Mouse (Mus musculus) C2C12 (cell line): ENCODE measurements around the gene Ttc32. TPM values are rescaled to one million over a fixed set of nuclear protein-coding genes. Genes with fewer than 3 reads are reported as not detected.
"Not testable (repeated sequence)": the region's sequence is repeated elsewhere in the genome, so short reads cannot be mapped to it uniquely, and the experiment has no call there.

Source experiments
- H3K27me3 ChIP-seq: one replicate; pipeline ENCODE4 v1.6.1; 2011; ENCODE audit not compliant: control insufficient read depth, insufficient read depth, insufficient read length
- H3K36me3 ChIP-seq: one replicate; pipeline ENCODE4 v1.6.1; 2011; ENCODE audit not compliant: control insufficient read depth, insufficient read depth
- H3K4me3 ChIP-seq: one replicate; pipeline ENCODE4 v1.5.1; 2011; ENCODE audit warnings: mild to moderate bottlenecking, control low read depth; ENCODE audit not compliant: poor library complexity, insufficient read depth, severe bottlenecking
- H3K79me2 ChIP-seq: one replicate; pipeline ENCODE4 v1.6.1; 2011; ENCODE audit not compliant: control insufficient read depth, insufficient read depth
- H3K79me3 ChIP-seq: one replicate; pipeline ENCODE4 v1.6.1; 2011; ENCODE audit warnings: low read depth, control low read depth
- H3ac ChIP-seq: one replicate; pipeline ENCODE3; 2011; ENCODE audit warnings: low read depth; ENCODE audit not compliant: control insufficient read depth, insufficient read length
- CEBPB ChIP-seq: IDR thresholded peaks from one replicate; pipeline ENCODE4 v1.6.1; 2011; ENCODE audit warnings: low read depth, mild to moderate bottlenecking, control low read depth, moderate library complexity
- CTCF ChIP-seq: IDR thresholded peaks from one replicate; pipeline ENCODE4 v1.5.1; 2011; ENCODE audit not compliant: control insufficient read depth, insufficient read depth, insufficient read length
- FOSL1 ChIP-seq: IDR thresholded peaks from one replicate; pipeline ENCODE4 v1.8.0; 2011; ENCODE audit warnings: mild to moderate bottlenecking, low read length; ENCODE audit not compliant: poor library complexity, insufficient read depth, severe bottlenecking
- MAX ChIP-seq: IDR thresholded peaks from one replicate; pipeline ENCODE4 v1.6.1; 2011; ENCODE audit warnings: mild to moderate bottlenecking, control low read depth
- MYOD1 ChIP-seq: IDR thresholded peaks from one replicate; pipeline ENCODE4 v1.6.1; 2011; ENCODE audit warnings: low read depth; ENCODE audit not compliant: control insufficient read depth, insufficient read length
- MYOG ChIP-seq: IDR thresholded peaks from one replicate; pipeline ENCODE4 v1.6.1; 2011; ENCODE audit not compliant: control insufficient read depth, insufficient read length; ENCODE audit errors: extremely low read depth
- USF1 ChIP-seq: IDR thresholded peaks from one replicate; pipeline ENCODE4 v1.6.1; 2011; ENCODE audit warnings: low read depth, mild to moderate bottlenecking, control low read depth, moderate library complexity
- polyA plus RNA-seq: library from polyadenylated mRNA; unstranded; fragments of >200 nt; fragmentation: generic; extraction: Trizol; gene quantifications from one replicate; pipeline ENCODE4 v1.2.1, GENCODE M21; 2012; ENCODE audit warnings: missing spikeins

The Ttc32 gene
- polyA plus RNA-seq, 1 experiment, result 5.9 TPM

- no peak overlapping the region for H3ac ChIP-seq
- no peaks in the 10 kb centered on the region for H3K79me3 ChIP-seq
- peaks cover 26% of the 10 kb centered on the region for H3K36me3 ChIP-seq
- H3K27me3 ChIP-seq, result no peaks in the 10 kb centered on the region
- no peaks in the 10 kb centered on the region for H3K79me2 ChIP-seq
- TF ChIP-seq MYOD1, result no peak
- no peak for TF ChIP-seq CEBPB
- TF ChIP-seq USF1, result no peak
- no peak for TF ChIP-seq MAX
- no peak for TF ChIP-seq CTCF
- TF ChIP-seq FOSL1, result no peak
- no peak for TF ChIP-seq MYOG
- no peak overlapping the region for H3K4me3 ChIP-seq
Measured at GRCm38 (mm10) chr12:9024736-9025135, 5.1 kb upstream of the Ttc32 start.

GRCm38 (mm10) chr12:9026843-9027242 lies 3.0 kb upstream of the Ttc32 start:
- Histone ChIP-seq H3K4me3 (no peak overlapping the region), H3K27me3 (no peaks in the 10 kb centered on the region), H3K36me3 (peaks cover 26% of the 10 kb centered on the region), H3K79me3 (no peaks in the 10 kb centered on the region), H3K79me2 (no peaks in the 10 kb centered on the region), H3ac (no peak overlapping the region)
- no peak for TF ChIP-seq CEBPB
- peak; percentile 90 for TF ChIP-seq MYOD1

- H3K27me3 ChIP-seq, H3K4me3 ChIP-seq, H3K79me3 ChIP-seq, H3K79me2 ChIP-seq: not testable (repeated sequence)
- Histone ChIP-seq H3K36me3 (peaks cover 22% of the 10 kb centered on the region), H3ac (peak overlapping the region; percentile 24)
Measured at GRCm38 (mm10) chr12:9028816-9029215, 981 bp upstream of the Ttc32 start.

GRCm38 (mm10) chr12:9029506-9029887 lies 300 bp upstream of the Ttc32 start:
- peaks cover 22% of the 10 kb centered on the region for H3K36me3 ChIP-seq
- peak overlapping the region; percentile 46 for H3K4me3 ChIP-seq
- H3K79me3 ChIP-seq, result no peaks in the 10 kb centered on the region
- no peaks in the 10 kb centered on the region for H3K27me3 ChIP-seq
- no peaks in the 10 kb centered on the region for H3K79me2 ChIP-seq
- H3ac ChIP-seq, result no peak overlapping the region
- TF ChIP-seq USF1 (no peak), MYOG (no peak), CTCF (no peak), MYOD1 (no peak), FOSL1 (no peak), MAX (no peak), CEBPB (no peak)

- TF ChIP-seq CTCF, result no peak
- TF ChIP-seq MYOD1, result no peak
- no peak for TF ChIP-seq FOSL1
- no peak for TF ChIP-seq MAX
- no peak for TF ChIP-seq MYOG
- no peak for TF ChIP-seq USF1
- no peak for TF ChIP-seq CEBPB
- no peaks in the 10 kb centered on the region for H3K79me2 ChIP-seq
- no peak overlapping the region for H3ac ChIP-seq
- H3K27me3 ChIP-seq, result no peaks in the 10 kb centered on the region
- H3K36me3 ChIP-seq, result peaks cover 17% of the 10 kb centered on the region
- no peaks in the 10 kb centered on the region for H3K79me3 ChIP-seq
- H3K4me3 ChIP-seq, result no peak overlapping the region
Measured at GRCm38 (mm10) chr12:9031166-9031565, 1.4 kb downstream of the Ttc32 start.

GRCm38 (mm10) chr12:9033140-9033539 lies 3.3 kb downstream of the Ttc32 start:
- H3K79me2 ChIP-seq, result no peaks in the 10 kb centered on the region
- no peak for TF ChIP-seq MAX
- no peak for TF ChIP-seq USF1
- TF ChIP-seq MYOD1, result no peak
- H3ac ChIP-seq, result no peak overlapping the region
- H3K36me3 ChIP-seq, result peaks cover 11% of the 10 kb centered on the region
- no peaks in the 10 kb centered on the region for H3K27me3 ChIP-seq
- H3K79me3 ChIP-seq, result no peaks in the 10 kb centered on the region
- H3K4me3 ChIP-seq, result no peak overlapping the region
